Mouse (Mus musculus) thymus, adult 2 months (tissue): ENCODE measurements at regions not wholly inside any gene's neighbourhood (a gene's known extent, or its start where the extent isn't known, plus 50 kb on each side); places are given as distances from the start of the nearest gene placed in this dataset.

Source experiments
- CTCF ChIP-seq: fragments of 200-500 bp; IDR thresholded peaks from 2 replicates; pipeline ENCODE4 v1.5.1; 2012; ENCODE audit warnings: mild to moderate bottlenecking, control low read depth, low read length, moderate library complexity, borderline replicate concordance; ENCODE audit not compliant: control insufficient read depth, poor library complexity, insufficient read depth; ENCODE audit errors: extremely low read depth
- POLR2A ChIP-seq: fragments of 200-500 bp; IDR thresholded peaks from 2 replicates; pipeline ENCODE4 v1.6.1; 2012; ENCODE audit warnings: mild to moderate bottlenecking, low read length, control low read depth, moderate library complexity; ENCODE audit not compliant: control insufficient read depth, poor library complexity, insufficient read depth; ENCODE audit errors: extremely low read depth

- TF ChIP-seq POLR2A (no peak), CTCF (no peak)
Measured at GRCm38 (mm10) chr16:29954700-29955099, 109.5 kb upstream of the Hes1 start.
